Mouse (Mus musculus): ENCODE measurements around the gene Rtkn. TPM values are rescaled to one million over a fixed set of nuclear protein-coding genes. Genes with fewer than 3 reads are reported as not detected.

Rtkn gene
- under 1 TPM in 1 of 2 experiments, not detected in 1; 0.30 TPM for total RNA-seq (2023)

DNA sequence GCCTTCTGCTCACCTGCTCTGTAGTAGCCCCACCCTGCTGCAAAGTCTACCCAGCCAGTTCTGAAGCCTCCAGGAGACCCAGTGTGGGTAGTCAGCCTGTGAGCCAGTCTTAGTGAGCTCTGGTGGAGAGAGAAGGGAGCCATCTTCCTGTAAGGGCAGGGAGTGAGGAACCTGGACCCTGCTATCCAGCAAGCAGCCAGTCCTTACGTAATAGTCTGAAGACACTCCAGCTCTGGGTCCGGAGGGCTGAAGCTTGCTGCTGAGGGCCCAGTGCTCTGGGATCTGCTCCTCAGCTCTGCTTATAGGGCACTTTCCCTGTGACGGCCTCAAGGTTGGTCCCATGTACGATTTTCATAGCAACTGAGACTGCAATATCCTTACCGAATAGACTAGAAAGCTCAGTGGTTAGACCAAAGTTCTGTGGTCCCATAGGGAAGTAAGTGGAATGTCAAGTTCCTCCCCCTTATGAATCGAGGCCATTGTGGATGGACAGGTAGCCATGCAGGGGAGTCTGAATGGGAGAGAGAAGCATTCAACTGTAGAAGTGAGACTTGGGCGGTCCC lies at the start of gene Rtkn:
TSS of gene Rtkn (plus strand) at position 513 of the 563 bp plus-strand sequence.

DNA sequence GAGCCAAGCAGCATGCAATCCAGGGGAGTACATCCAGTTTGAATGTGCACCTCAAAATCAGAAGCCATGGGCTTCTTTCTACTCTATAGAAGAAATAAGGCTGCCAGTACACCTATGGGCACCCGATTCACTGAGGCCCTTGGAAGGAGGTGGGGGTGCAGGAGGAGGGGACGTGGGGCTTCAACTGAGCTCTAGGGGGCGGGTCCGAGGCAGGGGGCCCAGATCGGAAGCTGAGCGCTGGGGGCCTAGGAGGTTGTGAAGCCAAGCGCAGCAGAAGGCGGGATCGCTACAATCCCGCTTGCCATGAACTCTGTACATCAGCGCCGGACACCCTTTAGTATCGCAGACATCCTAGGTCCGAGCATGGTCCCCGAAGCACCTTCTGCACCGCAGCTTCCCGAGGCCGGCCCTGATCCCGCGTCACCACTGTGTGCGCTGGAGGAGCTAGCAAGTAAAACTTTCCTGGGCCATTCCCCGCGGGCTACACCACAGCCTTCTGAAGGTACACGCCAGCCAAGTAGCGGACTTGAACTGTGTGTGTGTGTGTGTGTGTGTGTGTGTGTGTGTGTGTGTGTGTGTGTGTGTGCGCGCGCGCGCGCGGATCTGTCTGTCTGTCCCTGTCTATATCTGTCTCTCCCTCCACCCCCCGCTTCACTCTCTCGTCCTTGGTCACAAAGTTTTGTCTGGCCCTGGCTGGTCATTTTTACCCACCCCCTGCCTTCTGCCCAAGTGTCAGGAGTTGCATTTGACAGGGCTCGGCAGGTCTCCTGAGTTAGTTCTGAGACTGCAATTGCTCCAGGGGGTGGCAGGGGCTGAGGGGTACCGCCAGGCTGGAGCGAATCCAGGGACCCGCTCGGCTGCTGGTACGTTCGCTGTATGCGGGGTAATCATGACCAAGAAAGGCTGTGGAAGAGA lies 48.9 kb upstream of the Rtkn start, which contains the start of gene Lbx2:
TSS of gene Lbx2 (plus strand) at position 247 of the 915 bp plus-strand sequence.

DNA sequence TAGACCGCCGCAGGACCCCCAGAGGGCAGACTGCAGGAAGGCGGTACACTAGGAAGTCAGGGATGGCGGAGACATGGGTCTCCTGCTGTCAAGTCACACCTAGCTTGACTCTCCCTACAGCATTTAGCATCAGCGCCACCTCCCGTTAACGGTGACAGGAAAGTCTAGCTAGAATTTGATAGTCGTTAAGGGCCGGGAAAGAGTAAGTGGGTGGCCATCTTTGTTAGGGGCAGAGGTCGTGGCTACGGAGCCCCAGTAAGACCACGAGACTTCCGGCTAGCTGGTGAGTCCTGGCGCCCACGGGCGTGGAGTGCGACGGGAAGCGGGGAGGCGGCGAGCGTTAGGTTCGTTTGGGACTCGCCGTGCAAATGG lies 34.0 kb upstream of the Rtkn start, which contains the start of the genes Ccdc142 and Gm42688:
TSS of gene Ccdc142 (plus strand) at position 286 of the 372 bp plus-strand sequence.
TSS of gene Gm42688 (plus strand) at position 302 of the 372 bp plus-strand sequence.

DNA sequence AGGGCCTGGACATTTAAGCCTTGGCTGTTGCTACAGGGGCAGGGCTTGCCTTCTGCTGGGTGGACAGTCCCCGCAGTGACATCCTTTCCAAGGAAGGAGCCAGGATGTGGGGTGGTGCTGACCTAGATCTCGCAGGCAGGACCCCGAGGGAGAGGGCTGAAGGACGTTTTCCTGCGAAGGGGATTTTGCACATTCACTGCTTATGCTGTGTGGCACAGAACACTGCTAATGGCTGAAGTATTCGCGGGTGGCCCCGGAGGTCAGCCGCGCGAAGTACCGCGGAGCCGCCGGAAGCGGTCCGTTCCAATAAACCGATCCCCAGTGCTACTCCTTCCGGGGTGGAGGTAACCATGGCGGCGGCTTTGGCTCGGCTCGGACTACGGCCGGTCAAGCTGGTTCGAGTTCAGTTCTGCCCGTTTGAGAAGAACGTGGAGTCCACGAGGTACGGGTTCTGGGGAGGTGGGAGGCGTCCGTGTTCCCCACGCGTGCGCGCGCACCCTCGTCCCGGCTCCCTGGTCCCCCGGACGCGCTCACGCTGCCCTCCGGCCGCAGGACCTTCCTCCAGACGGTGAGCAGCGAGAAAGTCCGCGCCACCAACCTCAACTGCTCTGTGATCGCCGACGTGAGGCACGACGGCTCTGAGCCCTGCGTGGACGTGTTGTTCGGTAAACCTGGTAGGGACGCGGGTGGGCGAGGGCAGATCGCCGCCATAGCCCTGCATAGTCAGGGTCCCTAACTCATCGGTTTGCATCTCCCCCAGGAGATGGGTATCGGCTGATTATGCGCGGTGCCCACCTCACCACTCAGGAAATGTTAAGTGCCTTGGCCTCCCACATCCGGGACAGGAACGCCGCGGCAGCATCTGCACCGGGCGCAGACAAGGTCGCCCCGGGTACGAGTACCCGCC lies 26.2 kb upstream of the Rtkn start, which contains the start of gene Mrpl53:
TSS of gene Mrpl53 (plus strand) at position 279 of the 907 bp plus-strand sequence.

DNA sequence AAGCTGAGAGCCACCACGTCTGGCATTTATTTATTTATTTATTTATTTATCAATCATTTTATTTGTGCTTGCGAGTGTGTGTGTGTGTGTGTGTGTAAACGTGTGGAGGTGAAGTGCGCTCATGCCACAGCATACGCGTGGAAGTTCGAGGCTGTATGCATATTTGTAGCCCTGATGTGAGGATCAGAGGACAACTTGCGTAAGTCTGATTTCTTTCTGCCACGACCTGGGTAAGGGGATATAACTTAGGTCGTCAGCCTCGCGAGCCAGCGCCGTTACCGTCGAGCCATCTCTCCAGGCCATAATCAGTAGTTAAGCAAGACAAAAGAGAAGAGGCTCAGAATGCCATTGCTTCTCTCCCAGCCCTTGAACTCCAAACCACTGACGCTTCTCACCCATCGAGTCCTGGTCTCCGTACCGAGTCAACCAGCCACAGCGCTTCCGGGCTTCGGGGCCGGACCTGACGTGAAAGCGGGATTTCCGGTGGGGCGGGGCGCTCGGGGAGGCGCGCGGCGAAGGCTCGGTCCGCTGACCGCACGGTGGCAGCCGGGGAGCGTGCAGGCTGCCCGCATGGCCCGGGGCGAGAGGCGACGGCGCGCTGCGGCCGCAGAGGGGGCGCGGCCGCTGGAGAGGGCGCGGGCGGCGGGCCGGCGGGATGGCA lies 20.1 kb upstream of the Rtkn start, which contains the start of gene Mogs:
TSS of gene Mogs (plus strand) at position 486 of the 661 bp plus-strand sequence.

DNA sequence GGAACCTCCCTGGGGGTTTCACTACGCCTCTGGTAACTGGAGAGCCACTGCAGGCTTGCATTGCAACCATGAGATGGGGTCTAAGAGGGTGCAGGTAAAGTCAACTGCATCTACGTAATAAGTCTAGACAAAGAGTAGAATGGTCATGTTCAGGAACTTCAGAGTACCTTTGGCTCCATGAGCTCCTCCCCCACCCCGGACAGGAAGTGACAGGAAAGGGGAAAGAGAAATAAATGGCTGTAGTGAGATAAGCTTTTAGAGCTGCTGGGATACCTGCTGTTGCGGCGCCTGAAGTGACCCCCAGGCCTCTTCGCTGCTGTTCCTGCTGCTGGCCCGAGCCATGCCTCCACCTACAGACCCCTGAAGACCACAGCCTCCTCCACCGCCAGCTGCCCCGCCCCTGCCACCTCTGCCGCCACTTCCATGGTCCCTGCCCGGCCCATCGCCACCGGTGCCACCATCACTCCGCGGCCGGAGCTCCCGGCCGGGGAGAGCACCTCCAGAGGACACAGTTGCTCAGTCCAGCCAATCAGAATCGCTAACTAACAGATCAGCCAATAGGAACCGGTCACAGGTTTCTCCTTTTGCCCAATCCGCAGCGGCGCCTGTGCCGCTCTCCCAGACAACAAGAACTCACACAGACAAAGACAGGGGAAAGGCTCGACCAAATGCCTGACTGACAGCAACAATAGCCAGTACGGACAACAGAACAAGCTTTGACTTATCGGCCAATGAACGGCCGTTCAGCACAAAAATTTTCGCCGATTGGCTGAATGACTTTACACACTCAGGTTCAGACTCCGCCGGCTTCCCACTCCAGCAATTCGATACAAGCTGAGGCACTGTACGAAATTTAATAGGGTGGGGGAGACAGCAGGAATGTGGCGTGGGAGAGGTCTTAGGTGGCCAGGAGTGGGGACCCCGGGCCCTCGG lies 14.1 kb upstream of the Rtkn start, which contains the start of gene Wbp1:
TSS of gene Wbp1 (minus strand) at position 630 of the 933 bp plus-strand sequence.

DNA sequence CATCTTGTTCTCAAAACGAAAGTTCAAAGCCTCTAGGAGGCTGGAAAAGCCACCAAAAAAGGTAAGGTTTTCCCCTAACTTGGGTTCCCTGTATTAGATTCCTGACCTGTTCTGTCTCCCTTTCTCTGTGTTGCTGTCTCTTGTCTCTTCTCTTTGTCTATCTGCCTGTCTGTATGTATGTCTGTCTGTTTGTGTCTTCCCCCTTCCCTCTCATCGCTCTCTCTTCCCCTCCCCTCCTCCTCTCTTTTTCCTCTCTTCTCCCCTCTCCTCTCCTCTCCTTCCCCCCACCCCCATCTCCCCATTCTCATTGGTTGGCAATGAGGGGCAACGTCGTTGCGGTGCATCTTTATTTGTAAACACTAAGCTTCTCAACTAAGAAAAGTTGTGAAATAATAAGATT lies 9.9 kb upstream of the Rtkn start, which contains the start of gene Ino80b:
TSS of gene Ino80b (minus strand) at position 101 of the 400 bp plus-strand sequence.

DNA sequence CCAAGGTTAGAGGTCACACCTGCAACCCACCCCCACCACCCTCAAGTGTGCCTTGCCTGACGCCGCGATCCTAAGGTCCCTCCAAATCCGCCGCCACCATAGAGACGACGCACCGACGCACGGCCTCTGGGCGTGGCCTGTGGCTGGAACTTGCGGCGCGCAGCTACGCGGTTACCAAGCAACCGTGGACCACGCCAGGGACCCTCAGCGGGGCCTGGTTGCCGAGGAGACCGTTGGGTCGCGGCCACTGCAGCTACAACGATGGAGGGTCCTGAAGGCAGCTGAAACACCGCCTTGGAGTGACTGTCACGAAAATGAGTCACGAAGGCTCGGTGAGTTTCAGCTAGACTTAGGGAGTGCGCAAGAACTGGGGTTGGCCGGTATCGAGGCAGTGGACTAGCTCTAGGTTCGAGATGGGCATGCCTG lies 21.0 kb downstream of the Rtkn start, which contains the start of the genes Wdr54 and 1700003E16Rik:
TSS of gene Wdr54 (minus strand) at position 139 of the 426 bp plus-strand sequence.
TSS of gene 1700003E16Rik (plus strand) at position 146 of the 426 bp plus-strand sequence.

DNA sequence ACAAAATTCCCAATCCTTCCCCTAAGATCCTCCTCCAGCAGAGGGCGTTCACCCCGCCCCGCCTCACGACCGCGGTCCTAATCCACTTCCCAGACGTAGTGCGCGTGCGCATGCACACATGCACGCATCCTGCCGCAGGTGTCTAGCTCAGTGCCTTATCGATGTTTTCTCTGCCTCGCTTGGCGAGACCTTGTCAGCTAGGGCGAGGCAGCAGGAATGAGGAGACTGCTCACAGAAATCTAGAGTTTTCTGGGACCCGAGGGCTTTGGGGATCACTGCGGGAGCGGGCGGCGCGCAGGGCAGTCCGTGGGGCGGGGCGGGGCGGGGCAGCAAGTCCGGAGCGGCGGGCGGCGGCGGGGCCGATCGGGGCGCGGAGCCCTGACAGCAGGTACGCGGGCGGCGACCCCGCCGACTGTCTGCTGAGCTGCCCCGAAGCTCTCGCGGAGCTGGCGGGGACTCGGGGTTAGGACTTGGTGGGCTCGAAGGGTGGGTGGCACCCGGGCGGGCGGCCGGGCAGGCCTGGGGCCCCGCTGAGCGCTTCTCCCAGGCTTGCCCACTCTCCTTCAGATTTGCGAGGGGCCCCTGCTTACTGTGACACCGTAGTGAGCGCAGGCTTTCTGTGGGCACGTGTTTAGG lies 30.5 kb downstream of the Rtkn start, which contains the start of gene Dctn1:
TSS of gene Dctn1 (plus strand) at position 314 of the 636 bp plus-strand sequence.

Other genes starting within 250 kb of the Rtkn start
- gene Sema4f, start 195.7 kb upstream of the Rtkn start, total RNA-seq (2023), result under 1 TPM; 0.27 to 0.60 TPM
- 1 to 10 TPM; 1.8 to 2.7 TPM for gene M1ap, start 188.6 kb upstream of the Rtkn start, total RNA-seq (2023)
- gene Dok1, start 102.0 kb upstream of the Rtkn start, total RNA-seq (2023), result 10 to 100 TPM; 54.7 to 55.2 TPM
- gene Loxl3, start 101.3 kb upstream of the Rtkn start, total RNA-seq (2023), result 1 to 10 TPM; 2.1 to 2.2 TPM
- gene Aup1, start 80.9 kb upstream of the Rtkn start, total RNA-seq (2023), result 100 to 1,000 TPM; 353 to 380 TPM
- gene Htra2, start 80.2 kb upstream of the Rtkn start, total RNA-seq (2023), result 100 to 1,000 TPM in 1 of 2 experiments, 10 to 100 TPM in 1; 94.4 to 101 TPM
- gene Dqx1, start 77.6 kb upstream of the Rtkn start, total RNA-seq (2023), result 1 to 10 TPM; 6.2 to 6.5 TPM
- not detected for gene Tlx2, start 65.2 kb upstream of the Rtkn start, total RNA-seq (2023)
- 10 to 100 TPM; 22.7 to 26.8 TPM for gene Pcgf1, start 57.6 kb upstream of the Rtkn start, total RNA-seq (2023)
- not detected for gene Lbx2, start 49.1 kb upstream of the Rtkn start, total RNA-seq (2023)
- gene Ccdc142, start 33.9 kb upstream of the Rtkn start, total RNA-seq (2023), result 1 to 10 TPM; 6.0 to 8.2 TPM
- gene Gm42688, start 33.8 kb upstream of the Rtkn start, total RNA-seq (2023), result 1 to 10 TPM; 5.8 to 6.9 TPM
- gene Mrpl53, start 26.4 kb upstream of the Rtkn start, total RNA-seq (2023), result 10 to 100 TPM; 23.5 to 23.7 TPM
- gene Mogs, start 20.0 kb upstream of the Rtkn start, total RNA-seq (2023), result 10 to 100 TPM; 34.1 to 37.5 TPM
- 10 to 100 TPM; 23.8 to 26.6 TPM for gene Wbp1, start 13.9 kb upstream of the Rtkn start, total RNA-seq (2023)
- gene Ino80b, start 10.0 kb upstream of the Rtkn start, total RNA-seq (2023), result 10 to 100 TPM; 26.6 to 28.6 TPM
- gene Wdr54, start 20.9 kb downstream of the Rtkn start, total RNA-seq (2023), result under 1 TPM in 1 of 2 experiments, not detected in 1; 0.34 TPM
- not detected for gene 1700003E16Rik, start 20.9 kb downstream of the Rtkn start, total RNA-seq (2023)
- 100 to 1,000 TPM; 127 TPM for gene Dctn1, start 30.5 kb downstream of the Rtkn start, total RNA-seq (2023)
- gene Slc4a5, start 84.4 kb downstream of the Rtkn start, total RNA-seq (2023), result not detected
- gene Mthfd2, start 190.4 kb downstream of the Rtkn start, total RNA-seq (2023), result 10 to 100 TPM; 21.3 to 21.8 TPM
- gene Mob1a, start 190.6 kb downstream of the Rtkn start, total RNA-seq (2023), result 100 to 1,000 TPM; 204 to 207 TPM
- gene Bola3, start 213.7 kb downstream of the Rtkn start, total RNA-seq (2023), result 10 to 100 TPM; 11.2 to 11.4 TPM

Data from monocyte, adult 59 days (primary cell).